Mouse (Mus musculus) olfactory bulb, adult 2 months (tissue): ENCODE data around the gene Slc6a12. TPM values are rescaled to one million over a fixed set of nuclear protein-coding genes. Genes with fewer than 3 reads are reported as not detected.

Source experiments
- H3K27ac ChIP-seq: fragments of 200-500 bp; 2 replicates; pipeline ENCODE4 v1.5.1; 2012; ENCODE audit warnings: low read depth, low read length; ENCODE audit not compliant: insufficient read depth
- H3K4me1 ChIP-seq: fragments of 200-500 bp; 2 replicates; pipeline ENCODE4 v1.6.1; 2012; ENCODE audit warnings: low read length; ENCODE audit not compliant: control insufficient read depth, insufficient read depth
- H3K4me3 ChIP-seq: fragments of 200-500 bp; 2 replicates; pipeline ENCODE4 v1.5.1; 2012; ENCODE audit warnings: mild to moderate bottlenecking, low read depth, low read length, moderate library complexity; ENCODE audit not compliant: insufficient read depth
- CTCF ChIP-seq: fragments of 200-500 bp; IDR thresholded peaks from 2 replicates; pipeline ENCODE4 v1.5.1; 2012; ENCODE audit warnings: low read depth, mild to moderate bottlenecking, low read length, moderate library complexity; ENCODE audit not compliant: insufficient read depth
- POLR2A ChIP-seq: fragments of 200-500 bp; IDR thresholded peaks from 2 replicates; pipeline ENCODE4 v1.6.1; 2012; ENCODE audit warnings: mild to moderate bottlenecking, low read depth, low read length, moderate library complexity; ENCODE audit not compliant: insufficient read depth
- WGBS: fragments of 180-500 bp; shearing (Covaris S2); methylation state at CpG from one replicate; pipeline ENCODE4 v1.1.7; 2018; 5-methylcytosine and 5-hydroxymethylcytosine counted together
- polyA plus RNA-seq: library from polyadenylated mRNA; stranded (reverse); fragments of >200 nt; gene quantifications from 2 replicates; pipeline ENCODE4 v1.2.4, GENCODE M21; 2012; ENCODE audit warnings: low replicate concordance; ENCODE audit not compliant: missing spikeins, insufficient read depth, insufficient read length

The Slc6a12 gene
- polyA plus RNA-seq, 1 experiment: not detected

- no peak for TF ChIP-seq POLR2A
- no peak for TF ChIP-seq CTCF
- Histone ChIP-seq H3K4me3 (no peak overlapping the region), H3K27ac (no peak overlapping the region), H3K4me1 (peaks cover 2% of the 10 kb centered on the region; the same call in 1 of the 2 replicates)
- 50% methylated on average over 6 of the region's 6 CpGs for WGBS
Measured at GRCm38 (mm10) chr6:121319099-121319498, 23.8 kb upstream of the Slc6a12 start.

- Histone ChIP-seq H3K4me3 (no peak overlapping the region), H3K27ac (no peak overlapping the region), H3K4me1 (peaks cover 11% of the 10 kb centered on the region; the same call in 1 of the 2 replicates)
- 89% methylated on average over 9 of the region's 9 CpGs for WGBS
- TF ChIP-seq CTCF: no peak
- TF ChIP-seq POLR2A: no peak
Measured at GRCm38 (mm10) chr6:121322381-121323110, 20.3 kb upstream of the Slc6a12 start.

GRCm38 (mm10) chr6:121325298-121325697 is 17.6 kb upstream of the Slc6a12 start:
- Histone ChIP-seq H3K4me3 (no peak overlapping the region), H3K27ac (no peak overlapping the region), H3K4me1 (peaks cover 18% of the 10 kb centered on the region; the same call in 1 of the 2 replicates)
- 89% methylated on average over 2 of the region's 3 CpGs for WGBS
- TF ChIP-seq POLR2A (no peak), CTCF (no peak)

GRCm38 (mm10) chr6:121325740-121326139 is 17.1 kb upstream of the Slc6a12 start:
- Histone ChIP-seq H3K4me3 (no peak overlapping the region), H3K4me1 (peaks cover 18% of the 10 kb centered on the region; the same call in 1 of the 2 replicates), H3K27ac (no peak overlapping the region)
- WGBS: 84% methylated on average over 9 of the region's 9 CpGs
- no peak for TF ChIP-seq CTCF
- no peak for TF ChIP-seq POLR2A

GRCm38 (mm10) chr6:121326486-121327069 is 16.3 kb upstream of the Slc6a12 start:
- no peak overlapping the region for H3K4me3 ChIP-seq
- TF ChIP-seq CTCF: no peak
- TF ChIP-seq POLR2A: no peak
- peaks cover 21% of the 10 kb centered on the region; the same call in 1 of the 2 replicates for H3K4me1 ChIP-seq
- WGBS: 56% methylated on average over 10 of the region's 10 CpGs
- peak overlapping the region; percentile 36; the same call in 1 of the 2 replicates for H3K27ac ChIP-seq

GRCm38 (mm10) chr6:121328417-121328884 is 14.4 kb upstream of the Slc6a12 start:
- Histone ChIP-seq H3K4me1 (peaks cover 21% of the 10 kb centered on the region; the same call in 1 of the 2 replicates), H3K4me3 (no peak overlapping the region), H3K27ac (no peak overlapping the region)
- TF ChIP-seq CTCF (no peak), POLR2A (no peak)
- WGBS: 49% methylated on average over 9 of the region's 9 CpGs

- TF ChIP-seq CTCF (no peak), POLR2A (no peak)
- Histone ChIP-seq H3K4me3 (no peak overlapping the region), H3K4me1 (peaks cover 21% of the 10 kb centered on the region; the same call in 1 of the 2 replicates), H3K27ac (peak overlapping the region; percentile 33; the same call in 1 of the 2 replicates)
- WGBS: 34% methylated on average over 10 of the region's 10 CpGs
Measured at GRCm38 (mm10) chr6:121329848-121330508, 12.9 kb upstream of the Slc6a12 start.

GRCm38 (mm10) chr6:121335841-121336240 is 7.0 kb upstream of the Slc6a12 start:
- no peak for TF ChIP-seq POLR2A
- Histone ChIP-seq H3K4me1 (peaks cover 4% of the 10 kb centered on the region; the same call in 1 of the 2 replicates), H3K27ac (no peak overlapping the region), H3K4me3 (no peak overlapping the region)
- WGBS: 87% methylated on average over 9 of the region's 9 CpGs
